8 mouse cellular contexts compared by ENCODE assay signal in the genomic region with DNA sequence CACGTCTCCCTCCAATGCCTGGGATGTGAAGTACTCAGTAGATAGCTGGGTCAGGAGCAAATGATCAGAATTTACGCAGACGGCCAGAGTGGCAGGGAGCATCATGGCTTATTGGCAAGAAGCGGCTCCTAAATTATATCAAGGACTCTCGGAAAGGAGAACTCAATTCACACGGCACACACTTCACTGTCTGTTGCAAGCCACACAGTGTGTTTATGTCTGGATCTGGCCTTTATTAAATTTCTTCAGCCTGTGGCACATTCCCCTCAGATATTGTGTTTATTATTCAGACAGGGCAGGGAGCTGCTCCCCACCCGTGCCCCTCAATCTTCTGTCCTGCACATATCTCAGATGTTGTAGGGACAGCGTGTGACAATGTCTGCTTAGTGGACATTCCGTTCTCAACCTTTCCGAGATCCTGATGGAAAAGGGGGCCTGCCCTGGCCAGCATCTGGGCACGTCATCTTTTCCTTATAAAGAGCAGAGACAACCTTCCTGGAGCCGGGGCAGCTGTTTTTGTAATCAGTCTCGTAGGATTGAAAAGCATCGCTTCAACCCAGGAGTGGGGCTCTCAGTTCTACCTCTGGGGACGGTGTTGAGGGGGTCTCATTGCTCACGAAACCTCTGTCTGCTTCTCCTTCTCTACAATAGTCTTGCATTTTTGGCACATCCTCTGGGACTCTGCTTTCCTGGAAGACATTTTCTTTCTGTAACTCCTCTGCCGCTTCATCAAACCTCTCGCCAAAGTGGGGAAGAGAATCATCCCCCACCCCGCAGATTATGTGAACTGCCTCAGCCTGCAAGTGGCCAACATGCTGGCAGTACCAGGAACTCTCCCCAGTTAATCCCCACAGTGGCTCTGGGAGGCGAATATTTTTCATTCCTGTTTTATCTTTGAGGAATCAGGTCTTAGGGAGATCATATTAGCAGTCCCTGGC. TPM values are rescaled to one million over a fixed set of nuclear protein-coding genes. Genes with fewer than 3 reads are reported as not detected.
DNase-seq lines count a peak whose midpoint lies in the region; ATAC-seq and TF ChIP-seq lines count a peak whose summit lies in the region.

No protein-coding gene starts in this region.

- H3K4me2 ChIP-seq in heart, embryonic 14.5 days (ENCODE audit: low read length), result peak overlapping the region; percentile 55

- H3K27ac ChIP-seq in embryonic fibroblast, embryonic 13.5 days (ENCODE audit: insufficient read depth, low read length), result peak overlapping the region; percentile 99
- peak overlapping the region; percentile 74 to 82 for H3K27ac ChIP-seq in heart, embryonic 14.5 days (replicated peaks in 1 of 2; ENCODE audit: control insufficient read depth in 1 of 2, insufficient read depth in 1 of 2, low read depth in 2 of 2, low read length in 2 of 2)

- H3K4me1 ChIP-seq in embryonic fibroblast, embryonic 13.5 days (ENCODE audit: control insufficient read depth, insufficient read depth, low read length), result peaks cover 25% of the 10 kb centered on the region
- peaks cover 18 to 21% of the 10 kb centered on the region in 2 experiments for H3K4me1 ChIP-seq in heart, embryonic 14.5 days (ENCODE audit: control insufficient read depth in 2 of 2, insufficient read depth in 2 of 2, low read length in 2 of 2)

- no peak for TF ChIP-seq CTCF in embryonic fibroblast, embryonic 13.5 days (IDR thresholded peaks at IDR 0.05; ENCODE audit: borderline replicate concordance, insufficient read depth, low read length)

- 21% methylated on average over 20 of the region's 20 CpGs for WGBS in heart, embryonic 14.5 days

- H3K9ac ChIP-seq in heart, embryonic 14.5 days (ENCODE audit: low read length), result peak overlapping the region; percentile 58

- H3K9me3 ChIP-seq in heart, embryonic 14.5 days (ENCODE audit: control insufficient read depth, low read length), result no peaks in the 10 kb centered on the region

- intact Hi-C loops in left cerebral cortex, postnatal 36 days (cut with DNase I), result loop anchor here (5.0 kb wide), 1 partner anchor 102 kb away; the partner anchor contains the start of gene Picalm

- H3K27me3 ChIP-seq in heart, embryonic 14.5 days (ENCODE audit: control insufficient read depth, insufficient read depth, low read length), result no peaks in the 10 kb centered on the region

- no peak; the same call in 1 of the 2 replicates for TF ChIP-seq POLR2A in embryonic fibroblast, embryonic 13.5 days (IDR thresholded peaks at IDR 0.05; ENCODE audit: low read depth, low read length)

- DNase-seq in layer of hippocampus, postnatal 14 days (ENCODE audit: low spot score in 2 of 2), result peak; percentile 13 to 16
- DNase-seq in layer of hippocampus, adult 8-10 months (ENCODE audit: low spot score in 2 of 2), result no peak
- DNase-seq in kidney, postnatal 14 days, result peak; percentile 70
- peak; percentile 73 for DNase-seq in mesoderm, embryonic 11.5 days (ENCODE audit: low read depth, low spot score)
- no peak for DNase-seq in left cerebral cortex, postnatal 36 days (ENCODE audit: low spot score in 2 of 2)

- no peaks in the 10 kb centered on the region for H3K36me3 ChIP-seq in heart, embryonic 14.5 days (ENCODE audit: control insufficient read depth, insufficient read depth, low read length)

- peak; percentile 34; the same call in 1 of the 2 replicates for ATAC-seq in heart, embryonic 14.5 days (ENCODE audit: insufficient number of reproducible peaks, insufficient read depth, low FRiP score, low read depth)
- ATAC-seq in erythroblast, adult 5-6 weeks (replicated peaks; ENCODE audit: low FRiP score, poor library complexity, severe bottlenecking), result no peak

- no peak overlapping the region for H3K4me3 ChIP-seq in embryonic fibroblast, embryonic 13.5 days (ENCODE audit: insufficient read depth, low read length)
- H3K4me3 ChIP-seq in heart, embryonic 14.5 days (ENCODE audit: control insufficient read depth in 1 of 2, insufficient read depth in 1 of 2, low read depth in 1 of 2, low read length in 2 of 2), result peak overlapping the region; percentile 5 to 10; a peak in 2 of 4 replicates

RNA-seq across cellular contexts. Expression of gene Eed, which starts 49.0 kb away (rescaled TPM):
- total RNA-seq in layer of hippocampus, postnatal 14 days (2021), result 10 to 100 TPM; 31.2 to 33.3 TPM
- total RNA-seq in layer of hippocampus, adult 8-10 months (2022), result 10 to 100 TPM; 28.4 to 37.7 (median 34.0) TPM
- 106 and 119 TPM in 2 replicates for polyA plus RNA-seq in embryonic fibroblast, embryonic 13.5 days (2011; ENCODE audit: insufficient read length, low read depth, missing spikeins)
- 47.3 and 47.5 TPM in 2 replicates for polyA plus RNA-seq in heart, embryonic 14.5 days (2014; fragmentation: Nextera tagmentation; extraction: Ambion mirVana)
- 55.8 and 69.2 TPM in 2 replicates for total RNA-seq in erythroblast, adult 5-6 weeks (2015; ENCODE audit: low replicate concordance)
- 48.7 and 51.6 TPM in 2 replicates for total RNA-seq in erythroblast, adult 5-6 weeks (2017; ENCODE audit: low replicate concordance)
- total RNA-seq in left cerebral cortex, postnatal 36 days (2021), result 10 to 100 TPM; 27.6 to 47.0 TPM

Comparison
In these comparisons a context has a peak if more than half of its experiments do, and no peak if none do; other contexts are left out.
1. DNase-seq: peak in layer of hippocampus, postnatal 14 days (2 of 2), kidney, postnatal 14 days (single experiment) and mesoderm, embryonic 11.5 days (single experiment); none in layer of hippocampus, adult 8-10 months (0 of 2) and left cerebral cortex, postnatal 36 days (0 of 2).